ENCODE assay signal across 8 mouse cellular contexts in genomic region chr7:112956961-112957360, GRCm38 (mm10). TPM values are rescaled to one million over a fixed set of nuclear protein-coding genes. Genes with fewer than 3 reads are reported as not detected.
DNase-seq lines count a peak whose midpoint lies in the region; ATAC-seq and TF ChIP-seq lines count a peak whose summit lies in the region.

No protein-coding gene starts in this region.

- no peak for ATAC-seq in heart, embryonic 11.5 days (replicated peaks; ENCODE audit: insufficient number of reproducible peaks, low FRiP score, low TSS enrichment)
- no peak for ATAC-seq in limb, embryonic 15.5 days (ENCODE audit: insufficient number of reproducible peaks, low FRiP score, low TSS enrichment, low read depth)

- no peak overlapping the region for H3K9ac ChIP-seq in heart, embryonic 11.5 days (ENCODE audit: low read depth, low read length)
- no peak overlapping the region for H3K9ac ChIP-seq in limb, embryonic 15.5 days

- H3K9me3 ChIP-seq in heart, embryonic 11.5 days (replicated peaks; ENCODE audit: control insufficient read depth, low read length), result no peaks in the 10 kb centered on the region
- no peaks in the 10 kb centered on the region for H3K9me3 ChIP-seq in limb, embryonic 15.5 days

- peak overlapping the region; percentile 20; the same call in 1 of the 2 replicates for H3K27ac ChIP-seq in kidney, adult 2 months (ENCODE audit: insufficient read depth, low read depth, low read length)
- H3K27ac ChIP-seq in heart, embryonic 11.5 days (ENCODE audit: low read depth, low read length), result no peak overlapping the region
- H3K27ac ChIP-seq in limb, embryonic 15.5 days, result no peak overlapping the region

- no peak for TF ChIP-seq POLR2A in kidney, adult 2 months (IDR thresholded peaks at IDR 0.05; ENCODE audit: low read depth, low read length)

- no peaks in the 10 kb centered on the region for H3K36me3 ChIP-seq in kidney, adult 2 months (ENCODE audit: control insufficient read depth, insufficient read depth, low read length)
- H3K36me3 ChIP-seq in heart, embryonic 11.5 days (ENCODE audit: control insufficient read depth, insufficient read depth, low read length), result no peaks in the 10 kb centered on the region
- H3K36me3 ChIP-seq in limb, embryonic 15.5 days, result no peaks in the 10 kb centered on the region

- peaks cover 3% of the 10 kb centered on the region; the same call in 1 of the 2 replicates for H3K4me1 ChIP-seq in kidney, adult 2 months (ENCODE audit: control insufficient read depth, insufficient read depth, low read length)
- H3K4me1 ChIP-seq in heart, embryonic 11.5 days (ENCODE audit: control insufficient read depth, insufficient read depth, low read length), result peaks cover 14% of the 10 kb centered on the region; the same call in 1 of the 2 replicates
- H3K4me1 ChIP-seq in limb, embryonic 15.5 days, result peaks cover 23% of the 10 kb centered on the region

- DNase-seq in embryo, embryonic 9.5 days (ENCODE audit: extremely low spot score), result peak; percentile 8
- no peak for DNase-seq in embryo, embryonic 10.5 days (ENCODE audit: low spot score)
- no peak for DNase-seq in kidney, adult 2 months
- no peak for DNase-seq in kidney, adult 8-10 months
- DNase-seq in right cerebral cortex, postnatal 25 days, result no peak
- DNase-seq in spleen, postnatal 36 days (ENCODE audit: low spot score in 2 of 2), result no peak

- WGBS in kidney, adult 2 months, result 51% methylated on average over 7 of the region's 7 CpGs
- 45% methylated on average over 7 of the region's 7 CpGs for WGBS in heart, embryonic 11.5 days (ENCODE audit: insufficient replicate concordance)
- WGBS in limb, embryonic 15.5 days, result 60% methylated on average over 7 of the region's 7 CpGs

- no peak for TF ChIP-seq CTCF in kidney, adult 2 months (conservative IDR thresholded peaks at IDR 0.05; ENCODE audit: insufficient read depth, insufficient read length, low read depth, low read length)

- H3K27me3 ChIP-seq in kidney, adult 2 months (replicated peaks; ENCODE audit: control insufficient read depth, insufficient read depth, low read length), result no peaks in the 10 kb centered on the region
- H3K27me3 ChIP-seq in heart, embryonic 11.5 days (ENCODE audit: control insufficient read depth, insufficient read depth, low read length), result peaks cover 18% of the 10 kb centered on the region
- H3K27me3 ChIP-seq in limb, embryonic 15.5 days, result peaks cover 38% of the 10 kb centered on the region

- peak overlapping the region; percentile 39 for H3K4me2 ChIP-seq in heart, embryonic 11.5 days
- no peak overlapping the region for H3K4me2 ChIP-seq in limb, embryonic 15.5 days

- no peak overlapping the region for H3K4me3 ChIP-seq in kidney, adult 2 months (ENCODE audit: insufficient read depth, low read depth, low read length)
- H3K4me3 ChIP-seq in heart, embryonic 11.5 days (ENCODE audit: low read depth, low read length), result no peak overlapping the region
- peak overlapping the region; percentile 9; the same call in 1 of the 2 replicates for H3K4me3 ChIP-seq in limb, embryonic 15.5 days

RNA-seq across cellular contexts. Expression of gene Rassf10, which starts 3.2 kb away (rescaled TPM):
- 1.7 and 2.1 TPM in 2 replicates for polyA plus RNA-seq in kidney, adult 2 months (2012; rRNA removed)
- polyA plus RNA-seq in heart, embryonic 11.5 days (2014; fragmentation: Nextera tagmentation; extraction: Ambion mirVana), result 1.8 TPM in 2 replicates
- 4.7 and 6.8 TPM in 2 replicates for polyA plus RNA-seq in limb, embryonic 15.5 days (2015; fragmentation: Nextera tagmentation; extraction: Ambion mirVana)
